Mouse (Mus musculus) cerebellum, adult 18-20 months (tissue): ENCODE results near the gene Fbxl17.
A peak's percentile ranks its signal among the peaks of the same experiment; 100 is the strongest.

ENCODE experiments used
- DNase-seq, 2 experiments: peaks; one replicate each; pipeline ENCODE4 v3.0.0; 2021

Fbxl17 gene

DNA sequence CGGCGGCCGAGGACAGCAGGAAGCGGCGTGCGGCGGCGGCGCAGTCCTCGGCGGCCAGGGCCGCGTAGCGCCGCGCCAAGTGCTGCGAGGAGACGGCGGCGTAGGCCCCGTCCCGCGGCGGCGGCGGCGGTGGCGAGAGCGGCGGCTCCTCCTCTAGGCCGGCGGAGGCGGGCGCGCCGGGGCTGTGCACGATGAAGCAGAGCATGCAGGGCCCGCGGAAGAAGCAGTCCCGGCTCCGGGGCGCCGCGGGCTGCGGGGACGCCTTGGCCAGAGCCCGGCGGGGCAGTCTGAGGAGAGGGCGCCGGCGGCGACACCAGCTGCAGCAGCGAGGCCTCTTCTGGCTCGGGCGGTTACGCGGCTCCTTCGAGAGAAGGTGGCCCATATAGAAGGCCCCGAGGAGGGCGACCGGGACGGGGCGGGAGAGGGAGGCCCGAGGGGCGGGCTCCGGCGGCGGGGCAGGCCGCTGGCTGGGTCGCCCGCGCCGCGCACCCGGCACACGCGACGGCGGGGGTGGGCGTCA lies at the start of gene Fbxl17:
Gene Fbxl17, minus strand, starts transcription at position 382 of the 520 bp plus-strand sequence.
- peak; percentile 66 to 84 for DNase-seq

DNA sequence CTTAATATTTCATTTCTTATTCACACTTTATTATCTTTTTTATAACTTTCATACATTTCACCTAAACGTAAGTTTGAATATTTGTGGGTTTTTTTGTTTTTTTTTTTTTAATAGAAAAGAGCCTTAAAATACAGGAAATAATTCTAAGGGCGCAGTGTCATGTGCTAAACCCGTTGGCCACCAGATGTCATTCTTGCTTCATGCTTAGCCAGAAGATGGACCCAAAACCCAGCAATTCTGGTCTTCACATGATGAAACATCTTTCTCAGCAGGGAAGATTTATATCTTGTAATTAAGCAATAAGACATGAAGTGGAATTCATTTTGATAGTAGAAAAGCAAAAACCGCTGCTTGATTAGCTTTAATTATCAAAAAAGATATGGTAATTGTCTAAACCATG lies 47.6 kb upstream of the Fbxl17 start:
- peak in 1 of 2 experiments; percentile 12 for DNase-seq

DNA sequence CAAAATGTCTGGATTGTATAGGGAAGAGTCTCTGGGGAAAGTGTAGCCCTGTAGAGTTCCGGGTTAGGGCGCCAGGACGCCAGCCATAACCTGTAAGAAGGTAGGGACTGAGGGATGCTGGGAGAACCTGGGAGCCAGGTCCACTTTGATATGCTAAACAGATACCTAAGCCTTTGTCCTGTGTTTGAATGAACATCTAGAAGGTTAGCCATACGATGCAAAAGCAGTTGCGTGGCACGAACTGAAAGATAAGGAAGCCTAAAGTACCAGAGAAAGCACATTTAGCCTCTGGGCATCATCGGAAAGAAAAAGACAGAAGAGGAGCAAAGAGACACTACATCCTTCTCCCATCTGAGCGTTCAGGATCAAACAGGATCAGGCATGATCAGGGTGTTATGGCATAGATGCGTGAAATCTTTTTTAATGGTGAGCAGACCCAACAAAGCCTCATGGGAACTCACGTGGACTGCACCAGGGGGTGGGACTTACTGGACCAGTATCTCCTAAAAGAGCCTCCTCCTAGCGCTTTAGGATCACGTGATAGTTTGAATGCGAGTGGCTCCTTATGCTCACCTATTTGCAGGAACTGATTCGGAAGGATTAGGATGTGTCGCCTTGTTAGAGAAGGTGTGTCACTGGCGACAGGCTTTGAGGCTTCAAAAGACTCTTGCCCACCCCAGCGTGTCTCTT lies 34.9 kb upstream of the Fbxl17 start:
- no peak for DNase-seq

- no peak for DNase-seq
These were observed 33.4 kb upstream of the Fbxl17 start for GRCm38 (mm10) chr17:63533074-63533836.

DNA sequence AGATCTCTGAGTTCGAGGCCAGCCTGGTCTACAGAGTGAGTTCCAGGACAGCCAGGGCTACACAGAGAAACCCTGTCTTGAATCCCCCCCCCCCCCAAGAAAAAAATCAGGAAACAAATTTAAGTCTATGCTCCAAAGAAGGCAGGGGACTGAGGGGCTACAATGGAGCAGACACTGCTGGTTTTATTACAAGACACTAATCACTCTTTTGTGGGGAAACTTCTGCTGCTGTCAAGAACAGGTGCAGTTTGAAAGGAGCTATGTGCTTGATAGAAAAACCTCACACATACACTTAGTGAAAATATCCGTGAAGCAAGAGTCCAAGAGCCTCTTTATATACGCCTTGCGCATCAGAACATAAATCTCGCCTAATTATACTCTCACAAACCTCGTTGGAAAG lies 29.7 kb upstream of the Fbxl17 start:
- no peak for DNase-seq

DNA sequence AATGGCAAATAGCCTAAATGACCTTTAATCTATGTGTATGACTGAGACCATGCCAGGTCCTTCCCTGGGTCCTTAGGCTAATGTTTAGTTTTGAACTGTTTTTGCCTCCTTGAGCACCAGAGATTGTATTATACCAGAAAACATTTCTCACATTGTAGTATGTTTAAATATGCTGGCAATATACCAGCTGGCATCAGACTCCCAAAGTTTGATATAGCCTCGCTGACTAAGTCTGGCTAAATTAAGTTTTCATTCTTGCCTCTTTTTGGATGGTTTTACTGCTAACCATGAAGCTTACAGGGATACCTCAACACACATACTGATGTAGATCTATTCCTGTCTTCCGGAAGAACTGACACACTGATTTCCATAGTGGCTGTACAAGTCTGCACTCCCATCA lies 20.9 kb upstream of the Fbxl17 start:
- DNase-seq = no peak

DNA sequence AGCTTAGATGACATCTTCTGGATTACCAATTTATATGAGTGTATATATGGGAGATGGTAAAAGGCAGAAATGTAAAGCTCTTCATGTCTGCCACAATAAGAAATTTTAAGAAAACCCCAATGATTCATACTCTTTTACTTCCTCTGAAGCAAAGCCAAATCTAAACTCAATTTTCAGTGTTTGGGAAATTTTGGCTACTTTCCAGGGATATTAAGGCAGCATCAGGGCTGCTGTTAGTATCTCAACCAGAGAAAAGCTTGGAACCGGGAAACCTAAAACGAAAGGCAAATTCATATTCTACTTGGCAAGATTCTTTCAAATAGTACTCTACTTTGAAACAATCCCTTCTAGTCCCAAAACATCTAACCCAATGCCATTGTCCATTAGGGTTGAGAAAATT lies 10.6 kb upstream of the Fbxl17 start:
- DNase-seq = no peak

DNA sequence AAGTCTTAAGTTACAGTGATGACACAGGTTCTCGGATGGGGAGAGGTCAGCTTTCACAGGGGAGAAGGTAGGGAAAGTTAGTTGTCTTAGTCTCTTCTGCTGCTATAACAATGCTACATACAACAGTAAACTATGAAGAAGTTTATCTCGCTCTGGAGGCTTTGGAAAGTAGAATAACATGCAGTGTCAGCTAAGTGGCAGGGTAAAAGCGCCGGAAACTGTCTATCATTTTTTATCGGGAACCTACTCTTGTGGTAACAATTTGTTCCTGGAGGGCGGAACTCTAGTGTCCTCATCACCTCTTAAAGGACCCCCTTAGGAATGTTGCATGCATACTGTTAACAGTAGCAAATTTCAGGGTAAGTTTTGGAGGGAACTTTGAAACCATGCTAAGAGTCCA lies 1.3 kb upstream of the Fbxl17 start:
- DNase-seq = no peak

GRCm38 (mm10) chr17:63500156-63500834 lies 478 bp upstream of the Fbxl17 start:
- DNase-seq = peak; percentile 84 to 91

DNA sequence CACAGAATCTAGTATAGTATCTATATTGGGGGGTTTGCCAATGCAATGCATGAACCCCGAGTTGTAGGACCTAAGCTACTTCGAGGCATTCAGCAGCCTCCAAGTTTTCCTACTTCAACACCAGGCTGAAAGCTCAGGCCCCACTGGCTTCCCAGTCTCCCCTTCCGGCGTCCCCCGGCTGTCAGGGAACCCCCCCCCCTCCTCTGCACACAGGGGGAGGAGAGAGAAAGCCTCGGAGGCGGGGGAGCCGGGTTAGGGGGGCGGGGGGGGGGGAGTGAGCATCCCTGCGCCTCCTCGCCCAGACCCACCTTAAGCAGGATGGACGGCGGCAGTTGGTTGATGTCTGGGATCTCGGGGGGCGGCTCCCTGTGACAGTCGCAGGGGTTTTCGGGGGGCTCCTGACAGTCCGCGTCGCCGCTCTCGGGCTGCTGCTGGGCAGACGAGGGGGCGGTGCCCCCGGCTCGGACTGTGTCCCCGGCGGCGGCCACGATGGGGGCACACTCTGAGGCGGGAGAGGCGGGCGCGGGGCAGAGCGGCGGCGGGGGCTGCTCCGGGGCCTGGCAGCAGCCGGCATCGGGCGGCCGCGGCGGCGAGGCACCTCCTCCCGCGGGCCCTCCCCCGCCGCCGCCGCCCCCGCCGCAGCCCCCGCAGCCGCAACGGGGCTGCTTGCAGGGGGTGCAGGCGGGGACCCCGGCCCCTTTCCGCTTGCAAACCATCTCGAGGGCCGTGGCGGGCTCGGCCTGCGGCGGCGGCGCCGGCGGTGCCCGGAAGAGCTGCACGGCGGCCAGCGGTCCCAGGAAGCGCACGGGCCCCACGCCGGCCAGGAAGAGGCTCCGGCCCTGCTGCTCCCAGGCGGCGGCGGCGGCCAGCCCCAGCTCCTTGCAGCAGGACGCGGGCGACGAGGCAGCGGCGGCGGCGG lies 841 bp downstream of the Fbxl17 start:
- peak in 1 of 2 experiments; percentile 47 for DNase-seq

GRCm38 (mm10) chr17:63498182-63498716 lies 1.6 kb downstream of the Fbxl17 start:
- DNase-seq = no peak

GRCm38 (mm10) chr17:63497206-63497731 lies 2.5 kb downstream of the Fbxl17 start:
- DNase-seq = no peak

- no peak for DNase-seq
These were observed 3.7 kb downstream of the Fbxl17 start for GRCm38 (mm10) chr17:63496153-63496552.

GRCm38 (mm10) chr17:63493876-63494580 lies 5.8 kb downstream of the Fbxl17 start:
- no peak for DNase-seq

- DNase-seq = peak; percentile 50 to 70
These were observed 6.5 kb downstream of the Fbxl17 start for GRCm38 (mm10) chr17:63493274-63493673.

DNA sequence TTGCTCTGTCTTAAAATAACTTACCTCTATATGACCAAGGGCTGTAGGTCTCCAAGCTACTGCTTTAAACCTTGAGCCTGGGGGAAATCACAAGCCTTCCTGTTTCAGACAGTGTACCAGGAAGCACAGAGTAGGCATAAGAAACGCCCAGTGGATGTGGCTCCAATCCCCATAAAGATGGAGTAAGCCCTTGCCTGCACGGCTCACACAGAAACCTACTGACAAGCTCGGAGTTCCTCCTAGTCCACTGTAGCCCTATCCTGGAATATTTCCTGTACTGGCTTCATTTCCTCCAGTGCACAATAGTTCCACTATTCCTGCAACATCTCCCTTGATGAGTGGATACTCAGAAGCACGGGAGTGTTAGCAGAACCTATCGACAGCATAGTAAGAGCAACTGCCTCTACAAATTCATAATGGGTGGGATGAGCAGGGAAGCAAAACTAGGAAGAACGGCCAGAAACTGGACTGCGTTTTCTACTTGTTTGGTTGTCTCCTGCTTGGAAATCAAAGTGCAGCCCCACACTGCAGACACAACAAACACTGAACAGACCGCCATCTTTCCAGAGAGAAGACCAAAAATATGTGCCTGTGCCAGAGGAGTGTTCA lies 7.0 kb downstream of the Fbxl17 start:
- DNase-seq = no peak

DNA sequence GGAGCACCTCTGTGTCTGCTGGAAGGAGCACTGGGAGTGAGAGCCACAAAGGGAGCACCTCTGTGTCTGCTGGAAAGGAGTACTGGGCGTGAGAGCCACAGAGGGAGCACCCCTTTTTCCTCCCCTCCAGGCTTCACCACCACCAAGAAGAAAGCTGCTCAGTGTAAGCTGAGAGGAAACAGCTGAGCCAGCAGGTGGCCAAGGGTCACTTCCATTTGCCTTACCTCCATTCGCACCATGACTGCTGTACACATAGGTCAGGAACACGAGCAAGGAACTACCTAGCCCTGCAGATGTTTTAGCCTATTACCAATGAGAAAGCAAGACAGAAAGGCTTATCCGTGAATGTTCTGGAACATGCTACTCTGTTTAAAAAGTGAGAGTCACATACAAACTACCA lies 10.3 kb downstream of the Fbxl17 start:
- DNase-seq = no peak

- DNase-seq = peak; percentile 63 to 66
These were observed 32.0 kb downstream of the Fbxl17 start for GRCm38 (mm10) chr17:63467866-63468265.

DNA sequence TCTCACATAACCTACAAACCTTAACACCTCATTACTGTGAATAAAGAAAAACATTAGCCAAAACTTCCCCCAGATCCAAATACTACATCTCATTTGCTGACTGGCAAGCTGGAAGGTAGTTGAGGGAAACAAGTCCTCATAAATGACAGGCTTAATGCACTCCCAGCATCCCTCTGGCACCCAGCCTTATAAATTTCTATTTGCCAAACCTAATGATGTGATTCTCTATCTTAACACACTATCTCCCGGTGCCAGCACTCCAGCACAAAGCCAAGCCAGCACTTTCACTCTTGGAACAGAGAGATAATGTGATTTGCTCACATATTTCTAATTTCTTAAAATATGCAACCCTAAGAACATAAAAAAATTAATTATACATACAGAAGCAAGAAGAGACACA lies 34.6 kb downstream of the Fbxl17 start:
- peak; percentile 39 to 46 for DNase-seq

GRCm38 (mm10) chr17:63462512-63462911 lies 37.3 kb downstream of the Fbxl17 start:
- DNase-seq = no peak
